Mouse (Mus musculus): Measurements from ENCODE around the gene Rpl31.

DNA sequence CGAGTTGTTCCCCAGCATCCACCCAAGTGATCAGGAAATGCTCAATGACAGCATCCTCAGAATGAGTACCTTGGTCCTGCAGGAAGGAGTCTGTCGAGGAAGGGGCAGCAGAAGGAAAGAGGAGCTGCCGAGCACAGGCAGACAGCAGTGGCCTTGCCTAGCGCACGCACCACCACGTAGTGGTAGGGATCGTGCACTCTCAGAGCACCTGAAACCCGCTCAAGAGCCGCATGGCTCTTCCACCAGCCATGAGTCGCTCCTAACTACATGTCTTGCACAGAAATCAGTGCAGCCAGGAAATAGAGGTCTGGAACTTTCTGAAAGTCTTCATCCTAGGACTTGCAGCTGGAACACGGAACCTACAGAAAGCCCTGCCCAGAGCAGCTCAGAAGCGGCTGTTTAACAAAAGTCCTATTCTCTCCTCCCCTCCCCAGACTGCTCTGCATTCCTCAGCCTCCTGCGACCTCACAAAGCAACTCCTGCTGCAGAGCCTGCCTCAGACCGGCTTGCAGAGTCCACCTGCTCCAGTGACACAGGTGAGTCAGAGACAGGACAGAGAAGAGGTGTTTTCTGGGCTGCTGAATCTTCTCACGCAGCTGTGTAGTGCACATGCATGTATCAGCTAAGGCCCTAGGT is 32.0 kb upstream of the Rpl31 start:
- TF ChIP-seq CTCF (IDR thresholded peaks at IDR 0.05; ENCODE audit: low read depth) (no peak), EP300 (optimal IDR thresholded peaks at IDR 0.05) (no peak)
